ENCODE assay signal across 21 mouse cellular contexts in the genomic region with DNA sequence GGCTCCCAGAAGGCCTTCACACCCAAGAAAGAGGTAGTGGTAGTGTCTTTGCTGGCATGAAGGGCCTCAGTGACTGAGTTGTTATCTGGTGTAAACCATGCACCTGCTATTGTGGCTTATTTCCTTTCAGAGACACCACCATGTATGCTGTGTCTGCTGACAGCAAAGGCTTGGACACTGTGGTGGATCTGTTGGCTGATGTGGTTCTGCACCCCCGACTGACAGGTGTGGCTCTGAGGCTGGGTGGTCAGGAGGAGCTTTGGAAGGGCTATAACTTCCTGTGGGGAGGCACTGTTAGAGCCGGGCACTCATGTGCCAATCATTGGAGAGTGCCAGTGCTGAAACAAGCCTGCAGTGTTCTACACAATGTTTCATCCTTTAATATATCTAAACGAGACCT. TPM values are rescaled to one million over a fixed set of nuclear protein-coding genes. Genes with fewer than 3 reads are reported as not detected.
DNase-seq lines count a peak whose midpoint lies in the region; ATAC-seq and TF ChIP-seq lines count a peak whose summit lies in the region.
"Had no signal": no experiment of that assay in that cellular context is flagged by ENCODE, and none has a peak within 500 bp of the region (broad histone marks: within the 10 kb centered on the region; RNA-seq: fewer than 3 reads in every experiment).

No protein-coding gene starts in this region.

- no peak overlapping the region for H3K27ac ChIP-seq in forebrain, embryonic 10.5 days
- H3K27ac ChIP-seq in forebrain, embryonic 15.5 days (replicated peaks): no peak overlapping the region
- 0 out of 2 replicates have a peak overlapping the region, but pooled peaks have one; percentile 11 for H3K27ac ChIP-seq in liver, embryonic 12.5 days
- no peak overlapping the region for H3K27ac ChIP-seq in liver, embryonic 14.5 days
- H3K27ac ChIP-seq: heart, embryonic 10.5 days; stomach, embryonic 15.5 days had no signal

- no peak for TF ChIP-seq EP300 in liver, embryonic 14.5 days (IDR thresholded peaks at IDR 0.05; ENCODE audit: low read depth)

- peaks cover 59% of the 10 kb centered on the region for H3K79me2 ChIP-seq in C2C12 (ENCODE audit: control insufficient read depth, insufficient read depth)

- no peak overlapping the region for H3K4me2 ChIP-seq in forebrain, embryonic 15.5 days (replicated peaks)
- H3K4me2 ChIP-seq in liver, embryonic 12.5 days: peak overlapping the region; percentile 86
- peak overlapping the region; percentile 13 for H3K4me2 ChIP-seq in liver, embryonic 14.5 days (ENCODE audit: low read depth)
- H3K4me2 ChIP-seq: stomach, embryonic 15.5 days had no signal

- no peak for DNase-seq in forebrain, embryonic 10.5 days (ENCODE audit: extremely low spot score, low spot score)
- no peak for DNase-seq in liver
- no peak for DNase-seq in liver, embryonic 14.5 days (ENCODE audit: low read depth in 3 of 3, low spot score in 3 of 3)
- DNase-seq in spleen, postnatal 10 days (ENCODE audit: low spot score in 2 of 2): no peak
- DNase-seq in urinary bladder, postnatal 4 days (ENCODE audit: low spot score in 2 of 2): no peak
- DNase-seq: cerebellum, adult 2 months; cerebellum, postnatal 36 days; heart, postnatal 36 days; kidney, adult 2 months; kidney, postnatal 10 days; layer of hippocampus, postnatal 36 days; left cerebral cortex, postnatal 4 days; right cerebral cortex, postnatal 25 days had no signal

- peak overlapping the region; percentile 1 for H3ac ChIP-seq in C2C12 (ENCODE audit: control insufficient read depth, insufficient read length, low read depth)

- H3K27me3 ChIP-seq in forebrain, embryonic 10.5 days (ENCODE audit: poor library complexity, severe bottlenecking): no peaks in the 10 kb centered on the region
- H3K27me3 ChIP-seq in forebrain, embryonic 15.5 days: no peaks in the 10 kb centered on the region
- no peaks in the 10 kb centered on the region for H3K27me3 ChIP-seq in liver, embryonic 12.5 days (replicated peaks)
- no peaks in the 10 kb centered on the region for H3K27me3 ChIP-seq in C2C12 (ENCODE audit: control insufficient read depth, insufficient read depth, insufficient read length)
- no peaks in the 10 kb centered on the region for H3K27me3 ChIP-seq in liver, embryonic 14.5 days (ENCODE audit: control insufficient read depth, insufficient read depth, low read length)
- H3K27me3 ChIP-seq: CH12.LX; stomach, embryonic 15.5 days had no signal

- WGBS in forebrain, embryonic 10.5 days: 86% methylated on average over 3 of the region's 3 CpGs
- 91% methylated on average over 3 of the region's 3 CpGs for WGBS in forebrain, embryonic 15.5 days
- 61% methylated on average over 3 of the region's 3 CpGs for WGBS in liver, embryonic 12.5 days (ENCODE audit: insufficient replicate concordance)
- WGBS in liver, embryonic 14.5 days (ENCODE audit: insufficient replicate concordance): 55% methylated on average over 3 of the region's 3 CpGs

- H3K4me3 ChIP-seq in forebrain, embryonic 10.5 days: 0 out of 2 replicates have a peak overlapping the region, but pooled peaks have one; percentile 98
- H3K4me3 ChIP-seq in forebrain, embryonic 15.5 days: no peak overlapping the region
- no peak overlapping the region for H3K4me3 ChIP-seq in liver, embryonic 12.5 days
- H3K4me3 ChIP-seq in C2C12 (ENCODE audit: insufficient read depth, poor library complexity, severe bottlenecking): no peak overlapping the region
- H3K4me3 ChIP-seq in liver, embryonic 14.5 days (ENCODE audit: insufficient read depth in 1 of 2, low read depth in 2 of 2, low read length in 2 of 2): no peak overlapping the region
- H3K4me3 ChIP-seq: stomach, embryonic 15.5 days had no signal

- no peak for ATAC-seq in forebrain, embryonic 15.5 days (replicated peaks)
- no peak for ATAC-seq in liver, embryonic 12.5 days
- ATAC-seq in liver, embryonic 14.5 days (ENCODE audit: insufficient read depth): no peak
- ATAC-seq: forebrain, embryonic 16.5 days; inflammation-experienced regulatory T-cells, adult 6 months had no signal

- H3K36me3 ChIP-seq in forebrain, embryonic 10.5 days (replicated peaks): peaks cover 76% of the 10 kb centered on the region
- H3K36me3 ChIP-seq in forebrain, embryonic 15.5 days: peaks cover 73% of the 10 kb centered on the region
- peaks cover 75% of the 10 kb centered on the region for H3K36me3 ChIP-seq in liver, embryonic 12.5 days
- peaks cover 79% of the 10 kb centered on the region for H3K36me3 ChIP-seq in C2C12 (ENCODE audit: control insufficient read depth, insufficient read depth)
- H3K36me3 ChIP-seq in liver, embryonic 14.5 days (replicated peaks; ENCODE audit: control insufficient read depth, insufficient read depth, low read depth): peaks cover 66% of the 10 kb centered on the region

- H3K9me3 ChIP-seq in forebrain, embryonic 10.5 days: no peaks in the 10 kb centered on the region
- no peaks in the 10 kb centered on the region for H3K9me3 ChIP-seq in forebrain, embryonic 15.5 days
- no peaks in the 10 kb centered on the region for H3K9me3 ChIP-seq in liver, embryonic 12.5 days (replicated peaks)
- H3K9me3 ChIP-seq in liver, embryonic 14.5 days (ENCODE audit: control insufficient read depth, low read length): no peaks in the 10 kb centered on the region
- H3K9me3 ChIP-seq: heart, embryonic 10.5 days; stomach, embryonic 15.5 days had no signal

- peaks cover 44% of the 10 kb centered on the region for H3K79me3 ChIP-seq in C2C12 (ENCODE audit: low read depth)

- peaks cover 30% of the 10 kb centered on the region for H3K4me1 ChIP-seq in forebrain, embryonic 10.5 days
- H3K4me1 ChIP-seq in forebrain, embryonic 15.5 days: peaks cover 30% of the 10 kb centered on the region
- H3K4me1 ChIP-seq in liver, embryonic 12.5 days: peaks cover 29% of the 10 kb centered on the region
- peaks cover 3 to 5% of the 10 kb centered on the region in 2 experiments; a peak in 2 of 4 replicates for H3K4me1 ChIP-seq in liver, embryonic 14.5 days (replicated peaks; ENCODE audit: control insufficient read depth in 2 of 2, insufficient read depth in 2 of 2, low read length in 1 of 2)

- TF ChIP-seq CTCF in C2C12 (IDR thresholded peaks at IDR 0.05; ENCODE audit: control insufficient read depth, insufficient read depth, insufficient read length): no peak
- no peak for TF ChIP-seq CTCF in liver, embryonic 14.5 days (IDR thresholded peaks at IDR 0.05; ENCODE audit: low read depth)

- H3K9ac ChIP-seq in forebrain, embryonic 15.5 days (replicated peaks): no peak overlapping the region
- H3K9ac ChIP-seq in liver, embryonic 12.5 days: no peak overlapping the region
- H3K9ac ChIP-seq in liver, embryonic 14.5 days (replicated peaks): no peak overlapping the region
- H3K9ac ChIP-seq: stomach, embryonic 15.5 days had no signal

TF ChIP-seq in C2C12, 6 proteins besides CTCF, POLR2A, EP300 and RAD21:
- TF ChIP-seq USF1 (IDR thresholded peaks at IDR 0.05; ENCODE audit: low read depth) (no peak), FOSL1 (IDR thresholded peaks at IDR 0.05; ENCODE audit: insufficient read depth, low read length, poor library complexity, severe bottlenecking) (no peak), MAX (IDR thresholded peaks at IDR 0.05) (no peak), CEBPB (IDR thresholded peaks at IDR 0.05; ENCODE audit: low read depth) (no peak), MYOG (IDR thresholded peaks at IDR 0.05; ENCODE audit: control insufficient read depth, extremely low read depth, insufficient read length) (no peak), MYOD1 (IDR thresholded peaks at IDR 0.05; ENCODE audit: control insufficient read depth, insufficient read length, low read depth) (no peak)

RNA-seq across cellular contexts. Expression of a gene that starts 1.8 kb away (rescaled TPM):
- 151 and 156 TPM in 2 replicates for polyA plus RNA-seq in forebrain, embryonic 10.5 days (2016; fragmentation: Nextera tagmentation; extraction: Ambion mirVana)
- polyA plus RNA-seq in forebrain, embryonic 15.5 days (2015; fragmentation: Nextera tagmentation; extraction: Ambion mirVana): 90.2 and 98.3 TPM in 2 replicates
- polyA plus RNA-seq in liver, embryonic 12.5 days (2016; fragmentation: Nextera tagmentation; extraction: Ambion mirVana): 108 and 110 TPM in 2 replicates
- 93.8 TPM for polyA plus RNA-seq in C2C12 (2012; fragmentation: generic; extraction: Trizol)
- polyA plus RNA-seq in liver, embryonic 14.5 days (2012; rRNA removed): 32.5 and 41.8 TPM in 2 replicates
- polyA plus RNA-seq in liver, embryonic 14.5 days (2014; fragmentation: Nextera tagmentation; extraction: Ambion mirVana): 45.5 and 50.1 TPM in 2 replicates

RNA-seq across cellular contexts. Expression of a gene that starts 1.8 kb away (rescaled TPM):
- polyA plus RNA-seq in forebrain, embryonic 10.5 days (2016; fragmentation: Nextera tagmentation; extraction: Ambion mirVana): 127 and 128 TPM in 2 replicates
- polyA plus RNA-seq in forebrain, embryonic 15.5 days (2015; fragmentation: Nextera tagmentation; extraction: Ambion mirVana): 191 and 194 TPM in 2 replicates
- 74.9 and 76.2 TPM in 2 replicates for polyA plus RNA-seq in liver, embryonic 12.5 days (2016; fragmentation: Nextera tagmentation; extraction: Ambion mirVana)
- polyA plus RNA-seq in C2C12 (2012; fragmentation: generic; extraction: Trizol): 49.1 TPM
- 26.3 and 35.3 TPM in 2 replicates for polyA plus RNA-seq in liver, embryonic 14.5 days (2012; rRNA removed)
- 36.0 and 41.6 TPM in 2 replicates for polyA plus RNA-seq in liver, embryonic 14.5 days (2014; fragmentation: Nextera tagmentation; extraction: Ambion mirVana)

RNA-seq across cellular contexts. Expression of a gene that starts 10.5 kb away (rescaled TPM):
- 37.8 and 38.9 TPM in 2 replicates for polyA plus RNA-seq in forebrain, embryonic 10.5 days (2016; fragmentation: Nextera tagmentation; extraction: Ambion mirVana)
- 31.4 and 31.6 TPM in 2 replicates for polyA plus RNA-seq in forebrain, embryonic 15.5 days (2015; fragmentation: Nextera tagmentation; extraction: Ambion mirVana)
- polyA plus RNA-seq in liver, embryonic 12.5 days (2016; fragmentation: Nextera tagmentation; extraction: Ambion mirVana): 20.6 and 24.7 TPM in 2 replicates
- 11.7 TPM for polyA plus RNA-seq in C2C12 (2012; fragmentation: generic; extraction: Trizol)
- 10.7 and 11.0 TPM in 2 replicates for polyA plus RNA-seq in liver, embryonic 14.5 days (2012; rRNA removed)
- 6.3 and 6.6 TPM in 2 replicates for polyA plus RNA-seq in liver, embryonic 14.5 days (2014; fragmentation: Nextera tagmentation; extraction: Ambion mirVana)

RNA-seq across cellular contexts. Expression of a gene that starts 18.0 kb away (rescaled TPM):
- polyA plus RNA-seq in forebrain, embryonic 10.5 days (2016; fragmentation: Nextera tagmentation; extraction: Ambion mirVana): 24.6 and 25.5 TPM in 2 replicates
- polyA plus RNA-seq in forebrain, embryonic 15.5 days (2015; fragmentation: Nextera tagmentation; extraction: Ambion mirVana): 20.6 and 22.4 TPM in 2 replicates
- polyA plus RNA-seq in liver, embryonic 12.5 days (2016; fragmentation: Nextera tagmentation; extraction: Ambion mirVana): 10.1 and 12.3 TPM in 2 replicates
- 8.3 TPM for polyA plus RNA-seq in C2C12 (2012; fragmentation: generic; extraction: Trizol)
- polyA plus RNA-seq in liver, embryonic 14.5 days (2012; rRNA removed): 6.9 and 9.1 TPM in 2 replicates
- 4.1 and 5.4 TPM in 2 replicates for polyA plus RNA-seq in liver, embryonic 14.5 days (2014; fragmentation: Nextera tagmentation; extraction: Ambion mirVana)

RNA-seq across cellular contexts. Expression of a gene that starts 30.2 kb away (rescaled TPM):
- 1.00 and 1.2 TPM in 2 replicates for polyA plus RNA-seq in forebrain, embryonic 10.5 days (2016; fragmentation: Nextera tagmentation; extraction: Ambion mirVana)
- 1.4 and 1.5 TPM in 2 replicates for polyA plus RNA-seq in forebrain, embryonic 15.5 days (2015; fragmentation: Nextera tagmentation; extraction: Ambion mirVana)
- 1.2 and 1.3 TPM in 2 replicates for polyA plus RNA-seq in liver, embryonic 12.5 days (2016; fragmentation: Nextera tagmentation; extraction: Ambion mirVana)
- 0.20 TPM for polyA plus RNA-seq in C2C12 (2012; fragmentation: generic; extraction: Trizol)
- 6.4 and 6.8 TPM in 2 replicates for polyA plus RNA-seq in liver, embryonic 14.5 days (2012; rRNA removed)
- polyA plus RNA-seq in liver, embryonic 14.5 days (2014; fragmentation: Nextera tagmentation; extraction: Ambion mirVana): 1.1 and 2.3 TPM in 2 replicates
